Mouse (Mus musculus) right cerebral cortex, postnatal 4 days (tissue): ENCODE measurements at regions not wholly inside any gene's neighbourhood (a gene's known extent, or its start where the extent isn't known, plus 50 kb on each side); places are given as distances from the start of the nearest gene placed in this dataset.
A peak's percentile ranks its signal among the peaks of the same experiment; 100 is the strongest.
"Not testable (repeated sequence)": the region's sequence is repeated elsewhere in the genome, so short reads cannot be mapped to it uniquely, and the experiment has no call there.

Experiments
- DNase-seq: peaks from one replicate; pipeline ENCODE4 v3.0.0-alpha.2; 2022

- DNase-seq, result no peak
Measured at GRCm38 (mm10) chr1:41887556-41887955, 808.0 kb upstream of the Pou3f3 start.

GRCm38 (mm10) chr1:41888213-41888612 lies 807.4 kb upstream of the Pou3f3 start:
- no peak for DNase-seq

GRCm38 (mm10) chr1:41888966-41889365 lies 806.6 kb upstream of the Pou3f3 start:
- DNase-seq, result no peak

GRCm38 (mm10) chr1:41889940-41890339 lies 805.6 kb upstream of the Pou3f3 start:
- DNase-seq, result no peak

- no peak for DNase-seq
Measured at GRCm38 (mm10) chr1:41890714-41891689, 804.6 kb upstream of the Pou3f3 start.

- DNase-seq, result peak; percentile 42
Measured at GRCm38 (mm10) chr1:41891730-41892129, 803.8 kb upstream of the Pou3f3 start.

- DNase-seq, result no peak
Measured at GRCm38 (mm10) chr1:41892376-41892775, 803.2 kb upstream of the Pou3f3 start.

- peak; percentile 41 for DNase-seq
Measured at GRCm38 (mm10) chr1:41897768-41898330, 797.7 kb upstream of the Pou3f3 start.

- no peak for DNase-seq
Measured at GRCm38 (mm10) chr1:41900370-41900769, 795.2 kb upstream of the Pou3f3 start.

GRCm38 (mm10) chr1:41905971-41906370 lies 789.6 kb upstream of the Pou3f3 start:
- no peak for DNase-seq

GRCm38 (mm10) chr1:41908001-41908807 lies 787.4 kb upstream of the Pou3f3 start:
- DNase-seq, result no peak

GRCm38 (mm10) chr1:41908808-41909110 lies 786.8 kb upstream of the Pou3f3 start:
- DNase-seq, result no peak

GRCm38 (mm10) chr1:41909799-41910198 lies 785.8 kb upstream of the Pou3f3 start:
- no peak for DNase-seq

GRCm38 (mm10) chr1:41916730-41917347 lies 778.7 kb upstream of the Pou3f3 start:
- no peak for DNase-seq

GRCm38 (mm10) chr1:41917807-41918206 lies 777.8 kb upstream of the Pou3f3 start:
- not testable (repeated sequence) for DNase-seq

- no peak for DNase-seq
Measured at GRCm38 (mm10) chr1:41918394-41919262, 776.9 kb upstream of the Pou3f3 start.

- DNase-seq, result no peak
Measured at GRCm38 (mm10) chr1:41933777-41934176, 761.8 kb upstream of the Pou3f3 start.

GRCm38 (mm10) chr1:41935912-41936478 lies 759.6 kb upstream of the Pou3f3 start:
- DNase-seq, result no peak

- DNase-seq, result no peak
Measured at GRCm38 (mm10) chr1:41960982-41961381, 734.6 kb upstream of the Pou3f3 start.

- DNase-seq, result no peak
Measured at GRCm38 (mm10) chr1:41981545-41981944, 714.0 kb upstream of the Pou3f3 start.

- no peak for DNase-seq
Measured at GRCm38 (mm10) chr1:42006235-42006634, 689.3 kb upstream of the Pou3f3 start.

- DNase-seq, result no peak
Measured at GRCm38 (mm10) chr1:42008046-42008445, 687.5 kb upstream of the Pou3f3 start.
